Mouse (Mus musculus) spleen, adult 12 weeks (tissue): Measurements from ENCODE around the gene Hnrnpr.

Source experiments
- DNase-seq: peaks from one replicate; pipeline ENCODE4 v3.0.0; 2022; ENCODE audit warnings: low spot score

Gene Hnrnpr

GRCm38 (mm10) chr4:136401806-136402205, 91.1 kb downstream of the Hnrnpr start:
- DNase-seq, result no peak

GRCm38 (mm10) chr4:136407831-136408230, 97.1 kb downstream of the Hnrnpr start:
- no peak for DNase-seq
